ENCODE assay signal across 6 mouse cellular contexts in genomic region chrX:52898486-52898885, GRCm38 (mm10). TPM values are rescaled to one million over a fixed set of nuclear protein-coding genes. Genes with fewer than 3 reads are reported as not detected.
A peak's percentile ranks its signal among the peaks of the same experiment; 100 is the strongest.
DNase-seq lines count a peak whose midpoint lies in the region; TF ChIP-seq lines count a peak whose summit lies in the region.
"Not testable (repeated sequence)": the region's sequence is repeated elsewhere in the genome, so short reads cannot be mapped to it uniquely, and the experiment has no call there.

No protein-coding gene starts in this region.

- H3K4me3 ChIP-seq in gastrocnemius, adult 2 months, result peak overlapping the region; percentile 69
- peak overlapping the region; percentile 31 for H3K4me3 ChIP-seq in left cerebral cortex, adult 2 months

- peak overlapping the region; percentile 66; the same call in 1 of the 2 replicates for H3K27ac ChIP-seq in gastrocnemius, adult 2 months
- H3K27ac ChIP-seq in left cerebral cortex, adult 2 months, result not testable (repeated sequence)

- TF ChIP-seq CTCF in gastrocnemius, adult 2 months (IDR thresholded peaks at IDR 0.05); left cerebral cortex, adult 2 months (IDR thresholded peaks at IDR 0.05): not testable (repeated sequence)

- peak; percentile 15 to 18 for DNase-seq in B cell, adult 2 months
- peak; percentile 2 for DNase-seq in adrenal gland, postnatal 10 days
- peak; percentile 15 for DNase-seq in gastrocnemius, adult 2 months
- peak; percentile 10 for DNase-seq in kidney, postnatal 10 days
- DNase-seq in left cerebral cortex, adult 2 months (ENCODE audit: extremely low spot score in 1 of 2, low spot score in 2 of 2), result not testable (repeated sequence)
- peak; percentile 9 for DNase-seq in thymus, postnatal 14 days

- intact Hi-C loops in gastrocnemius, adult 2 months (cut with DNase I); left cerebral cortex, adult 2 months (cut with DNase I): not testable (repeated sequence)

RNA-seq across cellular contexts. Expression of gene Phf6, which starts 13.6 kb away (rescaled TPM):
- total RNA-seq in adrenal gland, postnatal 10 days (2021), result 10 to 100 TPM; 15.8 to 15.9 TPM
- total RNA-seq in gastrocnemius, adult 2 months (2021), result 1 to 10 TPM; 3.5 to 4.6 TPM
- total RNA-seq in left cerebral cortex, adult 2 months (2021), result 10 to 100 TPM; 17.0 to 17.2 TPM
